Mouse (Mus musculus): Measurements from ENCODE around the gene Strn. TPM values are rescaled to one million over a fixed set of nuclear protein-coding genes. Genes with fewer than 3 reads are reported as not detected.
A peak's percentile ranks its signal among the peaks of the same experiment; 100 is the strongest.

Gene Strn
- polyA plus RNA-seq, 1 experiment from 2014 or later = 8.0 TPM

DNA sequence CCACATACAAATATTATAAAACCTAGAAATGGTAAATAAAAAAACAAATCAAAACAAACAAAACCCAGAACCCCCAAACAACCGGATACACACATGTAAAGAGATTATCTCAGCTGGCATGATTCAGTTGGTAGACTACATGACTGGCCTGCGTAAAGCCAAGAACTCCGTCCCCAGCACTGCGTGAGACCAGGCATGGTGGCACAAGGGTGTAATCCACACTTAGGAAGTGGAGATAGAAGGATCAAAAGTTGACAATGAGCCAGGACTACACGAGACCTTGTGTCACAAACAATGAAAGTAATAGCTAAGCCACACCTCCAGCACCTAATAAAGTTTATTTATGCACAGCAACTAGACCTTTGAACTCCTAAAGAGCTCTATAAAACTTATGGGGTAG is 49.0 kb downstream of the Strn start:
- Histone ChIP-seq H3K36me3 (replicated peaks; ENCODE audit: control insufficient read depth, insufficient read depth) (peaks cover 24% of the 10 kb centered on the region), H3K27ac (no peak overlapping the region), H3K27me3 (ENCODE audit: control insufficient read depth, insufficient read depth, low read length) (no peaks in the 10 kb centered on the region), H3K4me1 (replicated peaks; ENCODE audit: control insufficient read depth, insufficient read depth, low read length) (no peaks in the 10 kb centered on the region), H3K4me2 (replicated peaks) (no peak overlapping the region), H3K9ac (no peak overlapping the region), H3K4me3 (replicated peaks; ENCODE audit: low read length) (no peak overlapping the region), H3K9me3 (ENCODE audit: control insufficient read depth, low read length) (peaks cover 11% of the 10 kb centered on the region; the same call in 1 of the 2 replicates)
- DNase-seq (ENCODE audit: low spot score) (no peak), ATAC-seq (ENCODE audit: low FRiP score) (no peak)
- WGBS = 94% methylated on average over 5 of the region's 5 CpGs

DNA sequence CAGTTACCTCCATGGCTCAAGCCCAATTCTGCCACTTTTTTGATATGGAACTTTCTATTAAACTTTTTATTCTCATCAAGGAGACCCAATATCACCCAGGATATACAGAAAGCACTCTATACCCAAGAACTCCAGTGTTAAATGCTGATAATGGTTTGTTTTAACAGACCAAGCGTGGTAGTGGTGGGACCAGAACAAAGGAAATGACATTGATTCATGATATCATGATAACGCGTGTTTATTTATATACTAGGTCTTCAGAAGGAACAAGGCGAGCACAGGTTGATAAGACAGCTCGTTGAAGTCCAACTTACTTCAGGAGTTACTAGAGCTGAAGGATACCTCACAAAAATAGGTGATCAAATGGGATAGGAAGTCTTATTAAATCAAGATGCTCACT is 52.0 kb downstream of the Strn start:
- H3K27me3 ChIP-seq (ENCODE audit: control insufficient read depth, insufficient read depth, low read length) = no peaks in the 10 kb centered on the region
- ATAC-seq (ENCODE audit: low FRiP score) = no peak
- DNase-seq (ENCODE audit: low spot score) = no peak
- H3K9me3 ChIP-seq (ENCODE audit: control insufficient read depth, low read length) = no peaks in the 10 kb centered on the region
- 87% methylated on average over 5 of the region's 5 CpGs for whole genome bisulfite sequencing
- no peak overlapping the region for H3K9ac ChIP-seq
- H3K27ac ChIP-seq = no peak overlapping the region
- no peak overlapping the region for H3K4me3 ChIP-seq (replicated peaks; ENCODE audit: low read length)
- H3K4me1 ChIP-seq (replicated peaks; ENCODE audit: control insufficient read depth, insufficient read depth, low read length) = no peaks in the 10 kb centered on the region
- H3K4me2 ChIP-seq (replicated peaks) = no peak overlapping the region
- peaks cover 10% of the 10 kb centered on the region for H3K36me3 ChIP-seq (replicated peaks; ENCODE audit: control insufficient read depth, insufficient read depth)

- ATAC-seq (ENCODE audit: low FRiP score) (no peak), DNase-seq (ENCODE audit: low spot score) (no peak)
- no peaks in the 10 kb centered on the region for H3K9me3 ChIP-seq (ENCODE audit: control insufficient read depth, low read length)
- H3K4me1 ChIP-seq (replicated peaks; ENCODE audit: control insufficient read depth, insufficient read depth, low read length) = no peaks in the 10 kb centered on the region
- H3K36me3 ChIP-seq (replicated peaks; ENCODE audit: control insufficient read depth, insufficient read depth) = peaks cover 9% of the 10 kb centered on the region; the same call in 1 of the 2 replicates
- H3K9ac ChIP-seq = no peak overlapping the region
- H3K4me3 ChIP-seq (replicated peaks; ENCODE audit: low read length) = no peak overlapping the region
- no peak overlapping the region for H3K4me2 ChIP-seq (replicated peaks)
- H3K27me3 ChIP-seq (ENCODE audit: control insufficient read depth, insufficient read depth, low read length) = no peaks in the 10 kb centered on the region
- 74% methylated on average over 6 of the region's 6 CpGs for WGBS
- no peak overlapping the region for H3K27ac ChIP-seq
These were observed 54.6 kb downstream of the Strn start for GRCm38 (mm10) chr17:78682351-78682750.

- peaks cover 17% of the 10 kb centered on the region; the same call in 1 of the 2 replicates for H3K36me3 ChIP-seq (replicated peaks; ENCODE audit: control insufficient read depth, insufficient read depth)
- no peak for ATAC-seq (ENCODE audit: low FRiP score)
- 94% methylated on average over 11 of the region's 11 CpGs for WGBS
These were observed 57.5 kb downstream of the Strn start for GRCm38 (mm10) chr17:78679503-78679902.

DNA sequence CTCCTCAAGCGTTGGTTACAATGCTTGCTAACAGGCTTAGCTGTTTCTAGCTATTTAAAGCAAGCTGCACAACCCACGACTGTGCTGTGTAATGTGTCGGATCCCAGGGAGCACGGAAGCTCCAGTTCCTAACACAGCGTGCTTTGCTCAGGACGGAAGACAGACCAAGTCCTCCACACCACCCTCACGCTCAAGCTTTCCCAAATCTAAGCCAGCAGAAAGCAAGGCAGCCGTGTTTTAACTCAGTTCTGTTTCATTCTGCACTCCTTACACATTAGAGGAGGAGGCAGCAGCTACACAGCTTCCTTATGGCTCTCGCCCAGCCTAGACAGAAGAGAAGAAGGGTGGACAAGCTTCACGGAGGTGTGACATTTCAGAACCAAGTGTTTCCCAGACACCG is 60.2 kb downstream of the Strn start:
- DNase-seq (ENCODE audit: low spot score) (no peak), ATAC-seq (ENCODE audit: low FRiP score) (no peak)
- 90% methylated on average over 11 of the region's 11 CpGs for WGBS
- H3K9me3 ChIP-seq (ENCODE audit: control insufficient read depth, low read length) = no peaks in the 10 kb centered on the region
- no peak overlapping the region for H3K9ac ChIP-seq
- no peaks in the 10 kb centered on the region for H3K27me3 ChIP-seq (ENCODE audit: control insufficient read depth, insufficient read depth, low read length)
- H3K4me2 ChIP-seq (replicated peaks) = no peak overlapping the region
- no peak overlapping the region for H3K4me3 ChIP-seq (replicated peaks; ENCODE audit: low read length)
- H3K27ac ChIP-seq = no peak overlapping the region
- no peaks in the 10 kb centered on the region for H3K4me1 ChIP-seq (replicated peaks; ENCODE audit: control insufficient read depth, insufficient read depth, low read length)
- peaks cover 19% of the 10 kb centered on the region for H3K36me3 ChIP-seq (replicated peaks; ENCODE audit: control insufficient read depth, insufficient read depth)

More at GRCm38 (mm10) chr17:78679503-78679902, 57.5 kb downstream of the Strn start:
- no peaks in the 10 kb centered on the region for H3K9me3 ChIP-seq (ENCODE audit: control insufficient read depth, low read length)
- H3K4me3 ChIP-seq (replicated peaks; ENCODE audit: low read length) = no peak overlapping the region
- H3K27me3 ChIP-seq (ENCODE audit: control insufficient read depth, insufficient read depth, low read length) = no peaks in the 10 kb centered on the region
- no peak overlapping the region for H3K4me2 ChIP-seq (replicated peaks)
- H3K9ac ChIP-seq = no peak overlapping the region
- H3K4me1 ChIP-seq (replicated peaks; ENCODE audit: control insufficient read depth, insufficient read depth, low read length) = no peaks in the 10 kb centered on the region
- DNase-seq (ENCODE audit: low spot score) = no peak
- H3K27ac ChIP-seq = no peak overlapping the region

- no peaks in the 10 kb centered on the region for H3K4me1 ChIP-seq (replicated peaks; ENCODE audit: control insufficient read depth, insufficient read depth, low read length)
- WGBS = 86% methylated on average over 9 of the region's 9 CpGs
- ATAC-seq (ENCODE audit: low FRiP score) = no peak
These were observed 71.9 kb downstream of the Strn start for GRCm38 (mm10) chr17:78664962-78665545.

DNA sequence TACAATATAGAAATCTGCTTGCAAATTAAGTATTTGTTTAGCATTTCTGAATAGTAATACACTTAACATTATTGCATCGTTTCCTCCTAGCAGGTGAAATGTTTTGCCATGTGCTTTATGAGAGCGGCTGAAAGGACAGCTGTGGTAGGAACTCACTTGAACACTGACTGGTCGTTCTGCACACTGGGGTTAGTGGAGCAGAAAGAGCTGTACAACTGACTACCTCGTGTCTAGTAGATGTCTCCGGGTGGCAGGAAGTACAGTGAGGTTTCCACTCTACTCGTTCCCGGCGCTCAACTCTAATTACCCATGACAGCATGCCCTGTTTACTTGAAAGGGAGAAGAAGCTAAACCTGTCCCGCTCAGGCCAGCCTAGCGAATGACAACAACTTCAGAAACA is 82.2 kb downstream of the Strn start:
- no peak for ATAC-seq (ENCODE audit: low FRiP score)
- H3K4me1 ChIP-seq (replicated peaks; ENCODE audit: control insufficient read depth, insufficient read depth, low read length) = no peaks in the 10 kb centered on the region
- H3K27ac ChIP-seq = no peak overlapping the region
- 80% methylated on average over 10 of the region's 10 CpGs for WGBS
- peaks cover 1% of the 10 kb centered on the region; the same call in 1 of the 2 replicates for H3K9me3 ChIP-seq (ENCODE audit: control insufficient read depth, low read length)
- H3K9ac ChIP-seq = no peak overlapping the region
- peaks cover 69% of the 10 kb centered on the region for H3K36me3 ChIP-seq (replicated peaks; ENCODE audit: control insufficient read depth, insufficient read depth)
- DNase-seq (ENCODE audit: low spot score) = no peak
- no peak overlapping the region for H3K4me2 ChIP-seq (replicated peaks)
- H3K27me3 ChIP-seq (ENCODE audit: control insufficient read depth, insufficient read depth, low read length) = no peaks in the 10 kb centered on the region
- no peak overlapping the region for H3K4me3 ChIP-seq (replicated peaks; ENCODE audit: low read length)

More at GRCm38 (mm10) chr17:78664962-78665545, 71.9 kb downstream of the Strn start:
- Histone ChIP-seq H3K4me3 (replicated peaks; ENCODE audit: low read length) (no peak overlapping the region), H3K27ac (no peak overlapping the region), H3K27me3 (ENCODE audit: control insufficient read depth, insufficient read depth, low read length) (no peaks in the 10 kb centered on the region), H3K9me3 (ENCODE audit: control insufficient read depth, low read length) (peaks cover 2% of the 10 kb centered on the region; the same call in 1 of the 2 replicates), H3K4me2 (replicated peaks) (no peak overlapping the region), H3K36me3 (replicated peaks; ENCODE audit: control insufficient read depth, insufficient read depth) (peaks cover 75% of the 10 kb centered on the region), H3K9ac (no peak overlapping the region)
- DNase-seq (ENCODE audit: low spot score) = no peak

GRCm38 (mm10) chr17:78643853-78644475 is 93.0 kb downstream of the Strn start:
- no peaks in the 10 kb centered on the region for H3K4me1 ChIP-seq (replicated peaks; ENCODE audit: control insufficient read depth, insufficient read depth, low read length)
- H3K4me3 ChIP-seq (replicated peaks; ENCODE audit: low read length) = no peak overlapping the region
- ATAC-seq (ENCODE audit: low FRiP score) = peak; percentile 55; the same call in 1 of the 2 replicates
- H3K27ac ChIP-seq = no peak overlapping the region
- no peak overlapping the region for H3K4me2 ChIP-seq (replicated peaks)
- no peaks in the 10 kb centered on the region for H3K9me3 ChIP-seq (ENCODE audit: control insufficient read depth, low read length)
- DNase-seq (ENCODE audit: low spot score) = no peak
- 66% methylated on average over 17 of the region's 17 CpGs for WGBS
- H3K9ac ChIP-seq = no peak overlapping the region
- no peaks in the 10 kb centered on the region for H3K27me3 ChIP-seq (ENCODE audit: control insufficient read depth, insufficient read depth, low read length)
- no peaks in the 10 kb centered on the region; the same call in 1 of the 2 replicates for H3K36me3 ChIP-seq (replicated peaks; ENCODE audit: control insufficient read depth, insufficient read depth)

DNA sequence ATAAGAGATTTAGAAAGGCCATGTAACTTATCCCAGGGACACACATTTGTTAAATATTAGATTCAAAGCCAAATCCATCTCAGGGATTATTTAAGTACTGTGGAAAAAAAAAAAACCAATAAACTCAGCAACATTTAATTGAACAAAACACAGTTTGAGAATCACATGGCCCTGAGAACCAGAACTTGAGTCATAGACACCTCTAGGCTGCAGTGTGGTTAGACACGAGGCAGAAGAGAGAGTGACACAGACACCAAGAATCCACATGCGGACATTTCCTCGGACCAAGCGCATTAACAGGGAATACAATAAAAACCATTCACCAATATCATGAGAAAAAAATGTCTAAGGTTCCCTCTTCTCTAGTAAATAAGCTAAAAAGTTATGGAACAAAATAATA is 94.7 kb downstream of the Strn start:
- ATAC-seq (ENCODE audit: low FRiP score) (no peak), DNase-seq (ENCODE audit: low spot score) (no peak)
- Histone ChIP-seq H3K4me3 (replicated peaks; ENCODE audit: low read length) (no peak overlapping the region), H3K4me2 (replicated peaks) (no peak overlapping the region), H3K36me3 (replicated peaks; ENCODE audit: control insufficient read depth, insufficient read depth) (no peaks in the 10 kb centered on the region; the same call in 1 of the 2 replicates), H3K4me1 (replicated peaks; ENCODE audit: control insufficient read depth, insufficient read depth, low read length) (no peaks in the 10 kb centered on the region), H3K9me3 (ENCODE audit: control insufficient read depth, low read length) (no peaks in the 10 kb centered on the region), H3K27me3 (ENCODE audit: control insufficient read depth, insufficient read depth, low read length) (no peaks in the 10 kb centered on the region), H3K27ac (no peak overlapping the region), H3K9ac (no peak overlapping the region)
- 93% methylated on average over 4 of the region's 4 CpGs for WGBS
